Mouse (Mus musculus): Measurements from ENCODE around the gene Cracr2b. TPM values are rescaled to one million over a fixed set of nuclear protein-coding genes. Genes with fewer than 3 reads are reported as not detected.
A peak's percentile ranks its signal among the peaks of the same experiment; 100 is the strongest.
"Not testable (repeated sequence)": the region's sequence is repeated elsewhere in the genome, so short reads cannot be mapped to it uniquely, and the experiment has no call there.

Cracr2b gene
- polyA plus RNA-seq, 1 experiment from 2014 or later: 5.3 TPM

DNA sequence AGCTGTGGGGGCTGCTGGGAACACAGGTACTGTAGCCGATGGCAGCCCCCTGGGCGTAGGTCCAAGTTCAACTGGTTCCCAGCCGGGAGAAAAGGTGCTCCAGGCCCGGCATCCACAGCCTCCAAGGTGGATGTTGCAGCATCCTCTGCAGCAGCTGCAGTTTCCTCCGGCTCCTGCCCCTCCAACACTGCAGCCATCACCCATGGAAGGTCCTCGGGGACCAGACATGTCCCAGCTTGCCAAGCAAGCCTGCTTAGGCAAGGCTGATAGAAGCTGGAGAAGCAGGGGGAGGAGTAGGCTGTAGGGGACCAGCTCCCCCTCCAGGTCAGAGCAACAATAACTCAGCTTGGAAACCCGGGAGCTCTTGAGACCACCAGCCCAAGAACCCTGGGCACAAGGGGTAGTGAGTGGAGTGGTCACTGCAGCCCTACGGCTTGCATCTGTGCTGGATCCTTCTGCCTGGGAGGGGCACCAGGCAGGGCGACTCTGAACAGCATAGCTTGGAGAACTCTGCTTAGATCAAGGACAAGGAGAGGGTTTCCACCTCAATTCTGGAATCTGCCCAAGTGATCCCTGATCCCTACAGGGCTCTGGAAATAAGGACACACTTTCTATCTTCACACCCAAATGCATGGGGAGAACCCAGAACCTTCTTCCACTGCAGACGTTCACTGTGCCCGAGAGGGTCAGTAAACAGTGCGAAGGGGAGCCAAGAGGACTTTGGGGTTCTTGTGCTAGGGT is 17.6 kb upstream of the Cracr2b start:
- H3K9ac ChIP-seq (ENCODE audit: low read length): peak overlapping the region; percentile 75
- peak overlapping the region; percentile 37 for H3K4me3 ChIP-seq (ENCODE audit: low read depth, low read length)
- H3K36me3 ChIP-seq (ENCODE audit: control insufficient read depth, insufficient read depth, low read length): peaks cover 20% of the 10 kb centered on the region
- H3K4me1 ChIP-seq (ENCODE audit: control insufficient read depth, insufficient read depth, low read length): peaks cover 20% of the 10 kb centered on the region
- peak; percentile 61 for DNase-seq (ENCODE audit: low spot score)
- peak overlapping the region; percentile 39; the same call in 1 of the 2 replicates for H3K27ac ChIP-seq (replicated peaks; ENCODE audit: low read depth, low read length)
- 22% methylated on average over 12 of the region's 12 CpGs for WGBS
- H3K27me3 ChIP-seq (ENCODE audit: control insufficient read depth, insufficient read depth, low read length): no peaks in the 10 kb centered on the region
- peak overlapping the region; percentile 79 for H3K4me2 ChIP-seq (ENCODE audit: low read depth, severe bottlenecking)
- H3K9me3 ChIP-seq (ENCODE audit: control insufficient read depth, low read length): no peaks in the 10 kb centered on the region
- no peak for ATAC-seq (ENCODE audit: insufficient number of reproducible peaks, low FRiP score, low TSS enrichment, low read depth)

DNA sequence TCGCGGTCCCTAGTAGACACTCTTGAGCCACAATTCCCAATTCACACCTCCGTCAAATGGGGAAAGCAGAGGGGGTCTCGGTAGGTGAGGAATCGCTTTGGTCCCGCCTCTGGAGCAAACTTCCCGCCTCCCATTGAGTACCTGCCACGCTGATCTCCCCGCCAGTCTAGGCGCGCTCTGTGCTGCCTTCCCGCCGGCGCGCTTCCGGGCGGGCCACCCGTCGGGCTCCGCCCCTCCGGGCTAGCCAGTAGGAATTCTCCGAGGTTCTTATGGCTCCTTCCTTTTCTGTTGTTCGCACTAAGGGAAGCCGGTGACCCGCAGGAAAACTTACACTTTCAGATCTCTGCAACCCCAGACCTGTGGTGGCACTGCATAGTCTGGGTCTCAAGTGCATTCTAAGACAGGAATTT is 17.1 kb upstream of the Cracr2b start, which contains the start of gene Pidd1:
Gene Pidd1 (minus strand): TSS at position 198 of the 410 bp plus-strand sequence.
- peak; percentile 49; the same call in 1 of the 2 replicates for ATAC-seq (ENCODE audit: insufficient number of reproducible peaks, low FRiP score, low TSS enrichment, low read depth)

GRCm38 (mm10) chr7:141446374-141446773 is 14.5 kb upstream of the Cracr2b start:
- WGBS: 82% methylated on average over 3 of the region's 3 CpGs
- not testable (repeated sequence) for ATAC-seq (ENCODE audit: insufficient number of reproducible peaks, low FRiP score, low TSS enrichment, low read depth); H3K9me3 ChIP-seq (ENCODE audit: control insufficient read depth, low read length); H3K27ac ChIP-seq (replicated peaks; ENCODE audit: low read depth, low read length); DNase-seq (ENCODE audit: low spot score); H3K27me3 ChIP-seq (ENCODE audit: control insufficient read depth, insufficient read depth, low read length); H3K9ac ChIP-seq (ENCODE audit: low read length)
- H3K4me2 ChIP-seq (ENCODE audit: low read depth, severe bottlenecking): peak overlapping the region; percentile 59; the same call in 1 of the 2 replicates
- H3K36me3 ChIP-seq (ENCODE audit: control insufficient read depth, insufficient read depth, low read length): peaks cover 11% of the 10 kb centered on the region; the same call in 1 of the 2 replicates
- H3K4me1 ChIP-seq (ENCODE audit: control insufficient read depth, insufficient read depth, low read length): peaks cover 26% of the 10 kb centered on the region
- H3K4me3 ChIP-seq (ENCODE audit: low read depth, low read length): peak overlapping the region; percentile 86; the same call in 1 of the 2 replicates

More for the DNA sequence above, 17.1 kb upstream of the Cracr2b start, which contains the start of gene Pidd1:
- Histone ChIP-seq H3K36me3 (ENCODE audit: control insufficient read depth, insufficient read depth, low read length) (peaks cover 16% of the 10 kb centered on the region), H3K4me2 (ENCODE audit: low read depth, severe bottlenecking) (peak within 1 kb of the TSS; percentile 79), H3K4me1 (ENCODE audit: control insufficient read depth, insufficient read depth, low read length) (peaks cover 26% of the 10 kb centered on the region), H3K9ac (ENCODE audit: low read length) (peak within 1 kb of the TSS; percentile 75), H3K9me3 (ENCODE audit: control insufficient read depth, low read length) (no peaks in the 10 kb centered on the region), H3K4me3 (ENCODE audit: low read depth, low read length) (peak within 1 kb of the TSS; percentile 37), H3K27ac (replicated peaks; ENCODE audit: low read depth, low read length) (peak within 1 kb of the TSS; percentile 39; the same call in 1 of the 2 replicates), H3K27me3 (ENCODE audit: control insufficient read depth, insufficient read depth, low read length) (no peaks in the 10 kb centered on the region)
- DNase-seq (ENCODE audit: low spot score): peak; percentile 83
- under 1% methylated on average over 25 of the region's 25 CpGs for WGBS

DNA sequence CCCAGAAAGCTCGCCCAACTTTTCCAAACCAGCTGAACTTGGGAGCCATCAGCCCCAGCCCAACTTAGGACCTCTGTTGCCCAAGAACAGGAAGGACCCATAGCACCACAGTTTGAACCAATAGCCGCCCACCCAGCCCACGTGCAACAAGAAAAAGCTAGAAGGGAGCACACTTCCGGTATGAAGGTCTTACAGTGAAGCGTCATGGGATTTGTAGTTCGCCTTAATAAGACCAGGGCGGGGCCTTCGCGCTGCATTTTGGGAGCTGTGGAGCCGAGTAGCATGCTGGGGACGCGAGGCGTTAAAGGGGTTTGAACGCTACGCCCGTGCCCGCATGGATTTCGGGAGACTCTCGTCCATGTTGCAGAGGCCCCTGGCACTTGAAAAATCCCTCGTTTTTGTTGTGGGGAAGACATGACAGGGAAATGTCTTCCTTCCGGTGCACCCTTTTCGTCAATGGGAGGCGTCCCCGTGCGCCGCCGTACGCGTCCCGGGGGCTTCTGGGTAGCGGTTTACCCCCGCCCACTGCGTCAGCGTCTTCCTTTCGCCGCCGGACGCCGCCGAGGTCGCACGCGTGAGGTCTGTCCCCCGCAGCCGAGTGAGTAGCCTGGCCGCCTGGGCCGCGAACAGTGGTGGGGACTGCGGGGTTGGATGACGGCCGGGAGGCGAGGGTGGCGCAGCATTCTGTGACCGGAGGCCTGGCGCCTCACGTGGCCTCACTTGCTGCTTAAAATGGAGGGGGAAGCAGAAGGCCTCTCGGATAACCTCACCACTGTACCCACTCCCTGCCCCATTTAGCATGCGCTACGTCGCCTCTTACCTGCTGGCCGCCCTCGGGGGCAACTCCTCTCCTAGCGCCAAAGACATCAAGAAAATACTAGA is 13.5 kb upstream of the Cracr2b start, which contains the start of gene Rplp2:
Gene Rplp2 (plus strand): TSS at position 261 of the 882 bp plus-strand sequence.
- Histone ChIP-seq H3K27me3 (ENCODE audit: control insufficient read depth, insufficient read depth, low read length) (no peaks in the 10 kb centered on the region), H3K4me3 (ENCODE audit: low read depth, low read length) (peak within 1 kb of the TSS; percentile 86), H3K9me3 (ENCODE audit: control insufficient read depth, low read length) (no peaks in the 10 kb centered on the region), H3K36me3 (ENCODE audit: control insufficient read depth, insufficient read depth, low read length) (peaks cover 11% of the 10 kb centered on the region; the same call in 1 of the 2 replicates), H3K4me1 (ENCODE audit: control insufficient read depth, insufficient read depth, low read length) (peaks cover 18% of the 10 kb centered on the region), H3K4me2 (ENCODE audit: low read depth, severe bottlenecking) (peak within 1 kb of the TSS; percentile 59), H3K9ac (ENCODE audit: low read length) (peak within 1 kb of the TSS; percentile 90), H3K27ac (replicated peaks; ENCODE audit: low read depth, low read length) (no peak within 1 kb of the TSS)
- DNase-seq (ENCODE audit: low spot score): peak; percentile 92
- peak; percentile 87 for ATAC-seq (ENCODE audit: insufficient number of reproducible peaks, low FRiP score, low TSS enrichment, low read depth)
- WGBS: under 1% methylated on average over 63 of the region's 63 CpGs

DNA sequence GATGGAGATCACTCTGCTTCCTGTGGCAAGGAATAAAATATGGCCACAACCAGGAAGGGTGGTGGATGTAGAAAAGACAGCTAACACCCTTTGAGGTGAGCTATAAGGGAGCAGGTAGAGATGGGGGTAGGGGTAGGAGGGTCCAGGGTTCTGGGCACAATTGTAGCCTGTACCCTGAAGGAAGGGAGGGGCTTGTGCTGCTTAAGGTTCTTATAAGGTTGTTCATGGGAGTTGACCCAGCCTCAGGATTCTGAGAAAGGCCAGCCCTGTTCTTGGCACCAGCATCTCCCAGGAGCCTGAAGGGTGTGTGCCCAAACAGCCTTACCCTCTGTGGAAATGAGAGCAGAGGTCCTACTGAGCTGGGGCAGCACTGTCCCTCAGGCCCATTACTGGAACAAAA is 9.0 kb upstream of the Cracr2b start:
- Histone ChIP-seq H3K4me1 (ENCODE audit: control insufficient read depth, insufficient read depth, low read length) (peaks cover 17% of the 10 kb centered on the region), H3K27me3 (ENCODE audit: control insufficient read depth, insufficient read depth, low read length) (no peaks in the 10 kb centered on the region), H3K9me3 (ENCODE audit: control insufficient read depth, low read length) (no peaks in the 10 kb centered on the region), H3K27ac (replicated peaks; ENCODE audit: low read depth, low read length) (no peak overlapping the region), H3K36me3 (ENCODE audit: control insufficient read depth, insufficient read depth, low read length) (peaks cover 11% of the 10 kb centered on the region; the same call in 1 of the 2 replicates), H3K9ac (ENCODE audit: low read length) (no peak overlapping the region), H3K4me2 (ENCODE audit: low read depth, severe bottlenecking) (no peak overlapping the region), H3K4me3 (ENCODE audit: low read depth, low read length) (no peak overlapping the region)
- ATAC-seq (ENCODE audit: insufficient number of reproducible peaks, low FRiP score, low TSS enrichment, low read depth) (no peak), DNase-seq (ENCODE audit: low spot score) (no peak)

GRCm38 (mm10) chr7:141453636-141454035 is 7.3 kb upstream of the Cracr2b start:
- H3K27ac ChIP-seq (replicated peaks; ENCODE audit: low read depth, low read length): no peak overlapping the region
- H3K36me3 ChIP-seq (ENCODE audit: control insufficient read depth, insufficient read depth, low read length): peaks cover 11% of the 10 kb centered on the region; the same call in 1 of the 2 replicates
- H3K4me3 ChIP-seq (ENCODE audit: low read depth, low read length): no peak overlapping the region
- no peak overlapping the region for H3K9ac ChIP-seq (ENCODE audit: low read length)
- H3K9me3 ChIP-seq (ENCODE audit: control insufficient read depth, low read length): no peaks in the 10 kb centered on the region
- 72% methylated on average over 2 of the region's 2 CpGs for WGBS
- DNase-seq (ENCODE audit: low spot score): no peak
- no peak overlapping the region for H3K4me2 ChIP-seq (ENCODE audit: low read depth, severe bottlenecking)
- peaks cover 12% of the 10 kb centered on the region for H3K4me1 ChIP-seq (ENCODE audit: control insufficient read depth, insufficient read depth, low read length)
- ATAC-seq (ENCODE audit: insufficient number of reproducible peaks, low FRiP score, low TSS enrichment, low read depth): no peak
- no peaks in the 10 kb centered on the region for H3K27me3 ChIP-seq (ENCODE audit: control insufficient read depth, insufficient read depth, low read length)

GRCm38 (mm10) chr7:141454967-141455551 is 5.8 kb upstream of the Cracr2b start, which contains the start of gene Pnpla2:
Pnpla2 (plus strand) TSS chr7:141455198.
- 0 out of 2 replicates have a peak within 1 kb of the TSS, but pooled peaks have one; percentile 45 for H3K27ac ChIP-seq (replicated peaks; ENCODE audit: low read depth, low read length)
- WGBS: under 1% methylated on average over 45 of the region's 45 CpGs

More at GRCm38 (mm10) chr7:141454967-141455551, 5.8 kb upstream of the Cracr2b start, which contains the start of gene Pnpla2:
- Histone ChIP-seq H3K36me3 (ENCODE audit: control insufficient read depth, insufficient read depth, low read length) (peaks cover 11% of the 10 kb centered on the region; the same call in 1 of the 2 replicates), H3K4me3 (ENCODE audit: low read depth, low read length) (peak within 1 kb of the TSS; percentile 62), H3K27me3 (ENCODE audit: control insufficient read depth, insufficient read depth, low read length) (0 out of 2 replicates have a peak, but pooled peaks cover 5% of the 10 kb centered on the region), H3K9me3 (ENCODE audit: control insufficient read depth, low read length) (no peaks in the 10 kb centered on the region), H3K4me1 (ENCODE audit: control insufficient read depth, insufficient read depth, low read length) (peaks cover 11% of the 10 kb centered on the region), H3K4me2 (ENCODE audit: low read depth, severe bottlenecking) (peak within 1 kb of the TSS; percentile 96), H3K9ac (ENCODE audit: low read length) (peak within 1 kb of the TSS; percentile 47)
- DNase-seq (ENCODE audit: low spot score): peak; percentile 95
- ATAC-seq (ENCODE audit: insufficient number of reproducible peaks, low FRiP score, low TSS enrichment, low read depth): peak; percentile 80
